Mouse (Mus musculus): ENCODE measurements around the gene Olfr690. TPM values are rescaled to one million over a fixed set of nuclear protein-coding genes. Genes with fewer than 3 reads are reported as not detected.

Gene Olfr690
- polyA plus RNA-seq (2015; fragmentation: Nextera tagmentation; extraction: Ambion mirVana), result not detected in 2 replicates

GRCm38 (mm10) chr7:105334004-105334403, at the start of gene Olfr690:
Olfr690 (minus strand) TSS chr7:105334104.
- WGBS, result 81% methylated on average over 1 of the region's 1 CpGs
- H3K4me2 ChIP-seq (ENCODE audit: low read length), result no peak within 1 kb of the TSS
- no peaks in the 10 kb centered on the region for H3K4me1 ChIP-seq (replicated peaks; ENCODE audit: control insufficient read depth, insufficient read depth, low read length)
- H3K9me3 ChIP-seq (ENCODE audit: control insufficient read depth, low read length), result no peaks in the 10 kb centered on the region
- H3K27ac ChIP-seq (ENCODE audit: low read length), result no peak within 1 kb of the TSS
- no peak within 1 kb of the TSS for H3K9ac ChIP-seq (replicated peaks; ENCODE audit: low read depth, low read length)
- no peaks in the 10 kb centered on the region for H3K36me3 ChIP-seq (ENCODE audit: control insufficient read depth, insufficient read depth)
- H3K4me3 ChIP-seq (replicated peaks; ENCODE audit: low read length), result no peak within 1 kb of the TSS
- ATAC-seq, result no peak
- H3K27me3 ChIP-seq (replicated peaks; ENCODE audit: control insufficient read depth, insufficient read depth, low read length), result no peaks in the 10 kb centered on the region

- 97% methylated on average over 3 of the region's 3 CpGs for WGBS
- Histone ChIP-seq H3K9me3 (ENCODE audit: control insufficient read depth, low read length) (no peaks in the 10 kb centered on the region), H3K27ac (ENCODE audit: low read length) (no peak overlapping the region), H3K27me3 (replicated peaks; ENCODE audit: control insufficient read depth, insufficient read depth, low read length) (no peaks in the 10 kb centered on the region), H3K36me3 (ENCODE audit: control insufficient read depth, insufficient read depth) (peaks cover 51% of the 10 kb centered on the region), H3K4me3 (replicated peaks; ENCODE audit: low read length) (no peak overlapping the region), H3K4me2 (ENCODE audit: low read length) (no peak overlapping the region), H3K9ac (replicated peaks; ENCODE audit: low read depth, low read length) (no peak overlapping the region), H3K4me1 (replicated peaks; ENCODE audit: control insufficient read depth, insufficient read depth, low read length) (no peaks in the 10 kb centered on the region)
- ATAC-seq, result no peak
These were observed 46.4 kb upstream of the Olfr690 start for GRCm38 (mm10) chr7:105380329-105380728.

GRCm38 (mm10) chr7:105374866-105375265, 41.0 kb upstream of the Olfr690 start, which contains the start of gene Gm5901:
Gm5901 (plus strand) TSS chr7:105375038.
- Histone ChIP-seq H3K9ac (replicated peaks; ENCODE audit: low read depth, low read length) (no peak within 1 kb of the TSS), H3K4me3 (replicated peaks; ENCODE audit: low read length) (no peak within 1 kb of the TSS), H3K4me1 (replicated peaks; ENCODE audit: control insufficient read depth, insufficient read depth, low read length) (no peaks in the 10 kb centered on the region), H3K27me3 (replicated peaks; ENCODE audit: control insufficient read depth, insufficient read depth, low read length) (no peaks in the 10 kb centered on the region), H3K4me2 (ENCODE audit: low read length) (no peak within 1 kb of the TSS), H3K27ac (ENCODE audit: low read length) (no peak within 1 kb of the TSS), H3K9me3 (ENCODE audit: control insufficient read depth, low read length) (no peaks in the 10 kb centered on the region), H3K36me3 (ENCODE audit: control insufficient read depth, insufficient read depth) (peaks cover 25% of the 10 kb centered on the region)
- 89% methylated on average over 1 of the region's 1 CpGs for WGBS
- ATAC-seq, result no peak

- Histone ChIP-seq H3K9me3 (ENCODE audit: control insufficient read depth, low read length) (no peaks in the 10 kb centered on the region), H3K4me3 (replicated peaks; ENCODE audit: low read length) (no peak overlapping the region), H3K4me2 (ENCODE audit: low read length) (no peak overlapping the region), H3K36me3 (ENCODE audit: control insufficient read depth, insufficient read depth) (peaks cover 16% of the 10 kb centered on the region), H3K4me1 (replicated peaks; ENCODE audit: control insufficient read depth, insufficient read depth, low read length) (no peaks in the 10 kb centered on the region), H3K9ac (replicated peaks; ENCODE audit: low read depth, low read length) (no peak overlapping the region), H3K27me3 (replicated peaks; ENCODE audit: control insufficient read depth, insufficient read depth, low read length) (no peaks in the 10 kb centered on the region), H3K27ac (ENCODE audit: low read length) (no peak overlapping the region)
- 98% methylated on average over 3 of the region's 3 CpGs for WGBS
- no peak for ATAC-seq
These were observed 40.1 kb upstream of the Olfr690 start for GRCm38 (mm10) chr7:105373976-105374375.

- 77% methylated on average over 4 of the region's 4 CpGs for WGBS
- Histone ChIP-seq H3K4me2 (ENCODE audit: low read length) (no peak overlapping the region), H3K4me3 (replicated peaks; ENCODE audit: low read length) (no peak overlapping the region), H3K27ac (ENCODE audit: low read length) (no peak overlapping the region), H3K36me3 (ENCODE audit: control insufficient read depth, insufficient read depth) (peaks cover 11% of the 10 kb centered on the region), H3K27me3 (replicated peaks; ENCODE audit: control insufficient read depth, insufficient read depth, low read length) (no peaks in the 10 kb centered on the region), H3K9me3 (ENCODE audit: control insufficient read depth, low read length) (no peaks in the 10 kb centered on the region), H3K9ac (replicated peaks; ENCODE audit: low read depth, low read length) (no peak overlapping the region), H3K4me1 (replicated peaks; ENCODE audit: control insufficient read depth, insufficient read depth, low read length) (no peaks in the 10 kb centered on the region)
- no peak for ATAC-seq
These were observed 39.6 kb upstream of the Olfr690 start for GRCm38 (mm10) chr7:105373509-105373908.

- Histone ChIP-seq H3K9ac (replicated peaks; ENCODE audit: low read depth, low read length) (no peak overlapping the region), H3K4me1 (replicated peaks; ENCODE audit: control insufficient read depth, insufficient read depth, low read length) (no peaks in the 10 kb centered on the region), H3K36me3 (ENCODE audit: control insufficient read depth, insufficient read depth) (peaks cover 7% of the 10 kb centered on the region), H3K9me3 (ENCODE audit: control insufficient read depth, low read length) (no peaks in the 10 kb centered on the region), H3K4me2 (ENCODE audit: low read length) (no peak overlapping the region), H3K27ac (ENCODE audit: low read length) (no peak overlapping the region), H3K4me3 (replicated peaks; ENCODE audit: low read length) (no peak overlapping the region), H3K27me3 (replicated peaks; ENCODE audit: control insufficient read depth, insufficient read depth, low read length) (no peaks in the 10 kb centered on the region)
- whole genome bisulfite sequencing, result 87% methylated on average over 1 of the region's 1 CpGs
- no peak for ATAC-seq
These were observed 39.0 kb upstream of the Olfr690 start for GRCm38 (mm10) chr7:105372912-105373311.

- no peaks in the 10 kb centered on the region for H3K4me1 ChIP-seq (replicated peaks; ENCODE audit: control insufficient read depth, insufficient read depth, low read length)
- H3K4me2 ChIP-seq (ENCODE audit: low read length), result no peak overlapping the region
- ATAC-seq, result no peak
- no peak overlapping the region for H3K27ac ChIP-seq (ENCODE audit: low read length)
- 0 out of 2 replicates have a peak, but pooled peaks cover 2% of the 10 kb centered on the region for H3K36me3 ChIP-seq (ENCODE audit: control insufficient read depth, insufficient read depth)
- H3K4me3 ChIP-seq (replicated peaks; ENCODE audit: low read length), result no peak overlapping the region
- no peak overlapping the region for H3K9ac ChIP-seq (replicated peaks; ENCODE audit: low read depth, low read length)
- H3K9me3 ChIP-seq (ENCODE audit: control insufficient read depth, low read length), result no peaks in the 10 kb centered on the region
- no peaks in the 10 kb centered on the region for H3K27me3 ChIP-seq (replicated peaks; ENCODE audit: control insufficient read depth, insufficient read depth, low read length)
- 93% methylated on average over 4 of the region's 4 CpGs for WGBS
These were observed 34.6 kb upstream of the Olfr690 start for GRCm38 (mm10) chr7:105368521-105368920.

GRCm38 (mm10) chr7:105367930-105368329, 34.0 kb upstream of the Olfr690 start, which contains the start of gene Olfr692:
Olfr692 (plus strand) TSS chr7:105368230.
- WGBS, result 100% methylated on average over 1 of the region's 1 CpGs
- Histone ChIP-seq H3K4me1 (replicated peaks; ENCODE audit: control insufficient read depth, insufficient read depth, low read length) (no peaks in the 10 kb centered on the region), H3K4me2 (ENCODE audit: low read length) (no peak within 1 kb of the TSS), H3K27ac (ENCODE audit: low read length) (no peak within 1 kb of the TSS), H3K36me3 (ENCODE audit: control insufficient read depth, insufficient read depth) (0 out of 2 replicates have a peak, but pooled peaks cover under 1% of the 10 kb centered on the region), H3K9me3 (ENCODE audit: control insufficient read depth, low read length) (no peaks in the 10 kb centered on the region), H3K4me3 (replicated peaks; ENCODE audit: low read length) (no peak within 1 kb of the TSS), H3K27me3 (replicated peaks; ENCODE audit: control insufficient read depth, insufficient read depth, low read length) (no peaks in the 10 kb centered on the region), H3K9ac (replicated peaks; ENCODE audit: low read depth, low read length) (no peak within 1 kb of the TSS)
- ATAC-seq, result no peak

- ATAC-seq, result no peak
- no peaks in the 10 kb centered on the region for H3K9me3 ChIP-seq (ENCODE audit: control insufficient read depth, low read length)
These were observed 33.4 kb upstream of the Olfr690 start for GRCm38 (mm10) chr7:105367268-105367667.

GRCm38 (mm10) chr7:105361713-105362112, 27.8 kb upstream of the Olfr690 start:
- H3K27me3 ChIP-seq (replicated peaks; ENCODE audit: control insufficient read depth, insufficient read depth, low read length), result no peaks in the 10 kb centered on the region
- H3K4me3 ChIP-seq (replicated peaks; ENCODE audit: low read length), result no peak overlapping the region
- no peaks in the 10 kb centered on the region for H3K9me3 ChIP-seq (ENCODE audit: control insufficient read depth, low read length)
- no peak for ATAC-seq
- no peak overlapping the region for H3K4me2 ChIP-seq (ENCODE audit: low read length)
- WGBS, result 91% methylated on average over 2 of the region's 2 CpGs
- no peak overlapping the region for H3K27ac ChIP-seq (ENCODE audit: low read length)
- no peak overlapping the region for H3K9ac ChIP-seq (replicated peaks; ENCODE audit: low read depth, low read length)
- no peaks in the 10 kb centered on the region for H3K4me1 ChIP-seq (replicated peaks; ENCODE audit: control insufficient read depth, insufficient read depth, low read length)
- H3K36me3 ChIP-seq (ENCODE audit: control insufficient read depth, insufficient read depth), result no peaks in the 10 kb centered on the region

More at GRCm38 (mm10) chr7:105367268-105367667, 33.4 kb upstream of the Olfr690 start:
- Histone ChIP-seq H3K4me1 (replicated peaks; ENCODE audit: control insufficient read depth, insufficient read depth, low read length) (no peaks in the 10 kb centered on the region), H3K27me3 (replicated peaks; ENCODE audit: control insufficient read depth, insufficient read depth, low read length) (no peaks in the 10 kb centered on the region), H3K9ac (replicated peaks; ENCODE audit: low read depth, low read length) (no peak overlapping the region), H3K4me3 (replicated peaks; ENCODE audit: low read length) (no peak overlapping the region), H3K27ac (ENCODE audit: low read length) (no peak overlapping the region), H3K4me2 (ENCODE audit: low read length) (no peak overlapping the region), H3K36me3 (ENCODE audit: control insufficient read depth, insufficient read depth) (no peaks in the 10 kb centered on the region)
- WGBS, result 93% methylated on average over 5 of the region's 5 CpGs
